Comparison of ENCODE assay signal across 9 mouse cellular contexts in genomic region chr4:135853987-135854546, GRCm38 (mm10). TPM values are rescaled to one million over a fixed set of nuclear protein-coding genes. Genes with fewer than 3 reads are reported as not detected.
A peak's percentile ranks its signal among the peaks of the same experiment; 100 is the strongest.
DNase-seq lines count a peak whose midpoint lies in the region; ATAC-seq lines count a peak whose summit lies in the region.
"Had no signal": no experiment of that assay in that cellular context is flagged by ENCODE, and none has a peak within 500 bp of the region (broad histone marks: within the 10 kb centered on the region; RNA-seq: fewer than 3 reads in every experiment).

No protein-coding gene starts in this region.

- H3K27ac ChIP-seq in heart, embryonic 13.5 days (replicated peaks), result peak overlapping the region; percentile 97; the same call in 1 of the 2 replicates

- H3K36me3 ChIP-seq in heart, embryonic 13.5 days, result no peaks in the 10 kb centered on the region

- intact Hi-C loops in heart, postnatal 25 days (cut with DNase I), result no loop called here

- peak overlapping the region; percentile 97; the same call in 1 of the 2 replicates for H3K9ac ChIP-seq in heart, embryonic 13.5 days

- H3K4me1 ChIP-seq in heart, embryonic 13.5 days, result peaks cover 41% of the 10 kb centered on the region

- no peak overlapping the region for H3K4me2 ChIP-seq in heart, embryonic 13.5 days

- no peaks in the 10 kb centered on the region for H3K27me3 ChIP-seq in heart, embryonic 13.5 days (replicated peaks)

- H3K4me3 ChIP-seq in heart, embryonic 13.5 days, result no peak overlapping the region

- DNase-seq in heart, postnatal 25 days (ENCODE audit: low spot score), result no peak
- DNase-seq in right cerebral cortex, adult 18-20 months, result peak; percentile 45
- no peak for DNase-seq in right cerebral cortex, postnatal 4 days
- peak; percentile 51 to 58 for DNase-seq in layer of hippocampus, postnatal 36 days
- DNase-seq in telencephalon, adult 2 months (ENCODE audit: low read depth, low spot score), result peak; percentile 53
- no peak for DNase-seq in left cerebral cortex, adult 11 months (ENCODE audit: low spot score)

- 91% methylated on average over 14 of the region's 14 CpGs for WGBS in heart, embryonic 13.5 days

- H3K9me3 ChIP-seq in heart, embryonic 13.5 days, result no peaks in the 10 kb centered on the region

- ATAC-seq in heart, embryonic 13.5 days (ENCODE audit: extremely low read depth, insufficient number of reproducible peaks, low FRiP score, low TSS enrichment), result no peak
- ATAC-seq in inflammation-experienced regulatory T-cells, adult 6 months, result no peak
- ATAC-seq: lung, postnatal 0 days had no signal

RNA-seq across cellular contexts. Expression of gene Srsf10, which starts 1.5 kb away (rescaled TPM):
- polyA plus RNA-seq in heart, embryonic 13.5 days (2015; fragmentation: Nextera tagmentation; extraction: Ambion mirVana), result 130 and 140 TPM in 2 replicates
- 10 to 100 TPM; 41.7 to 47.7 TPM for total RNA-seq in heart, postnatal 25 days (2021)
- 100 to 1,000 TPM in 1 of 2 experiments, 10 to 100 TPM in 1; 93.9 to 103 TPM for total RNA-seq in layer of hippocampus, postnatal 36 days (2021)
- 100 to 1,000 TPM; 184 to 209 (median 207) TPM for polyA plus RNA-seq in inflammation-experienced regulatory T-cells, adult 6 months (2017; shearing (Covaris generic))

RNA-seq across cellular contexts. Expression of gene Pnrc2, which starts 19.6 kb away (rescaled TPM):
- polyA plus RNA-seq in heart, embryonic 13.5 days (2015; fragmentation: Nextera tagmentation; extraction: Ambion mirVana), result 114 and 125 TPM in 2 replicates
- 10 to 100 TPM; 57.7 to 67.0 TPM for total RNA-seq in heart, postnatal 25 days (2021)
- 10 to 100 TPM; 54.5 to 56.3 TPM for total RNA-seq in layer of hippocampus, postnatal 36 days (2021)
- 100 to 1,000 TPM; 177 to 235 (median 211) TPM for polyA plus RNA-seq in inflammation-experienced regulatory T-cells, adult 6 months (2017; shearing (Covaris generic))

RNA-seq across cellular contexts. Expression of gene Cnr2, which starts 41.1 kb away (rescaled TPM):
- 0.29 and 0.36 TPM in 2 replicates for polyA plus RNA-seq in heart, embryonic 13.5 days (2015; fragmentation: Nextera tagmentation; extraction: Ambion mirVana)
- under 1 TPM; 0.34 to 0.36 TPM for total RNA-seq in heart, postnatal 25 days (2021)
- under 1 TPM in 1 of 2 experiments, not detected in 1; 0.15 TPM for total RNA-seq in layer of hippocampus, postnatal 36 days (2021)
- 1 to 10 TPM; 1.9 to 8.0 (median 7.0) TPM for polyA plus RNA-seq in inflammation-experienced regulatory T-cells, adult 6 months (2017; shearing (Covaris generic))

Comparison
In these comparisons a context has a peak if more than half of its experiments do, and no peak if none do; other contexts are left out.
1. DNase-seq: peak in right cerebral cortex, adult 18-20 months (single experiment), layer of hippocampus, postnatal 36 days (2 of 2) and telencephalon, adult 2 months (single experiment); none in heart, postnatal 25 days (single experiment), right cerebral cortex, postnatal 4 days (single experiment) and left cerebral cortex, adult 11 months (single experiment).